Mouse (Mus musculus) adipocyte (in vitro differentiated cells): ENCODE results near the gene Etv4.
A peak's percentile ranks its signal among the peaks of the same experiment; 100 is the strongest.

Experiments used
- DNase-seq: peaks from one replicate; pipeline ENCODE4 v3.0.0-alpha.2; 2016; ENCODE audit warnings: low spot score

The Etv4 gene

GRCm38 (mm10) chr11:101785852-101786205 lies 658 bp upstream of the Etv4 start:
- DNase-seq, result no peak

- no peak for DNase-seq
These were observed 556 bp downstream of the Etv4 start for GRCm38 (mm10) chr11:101784488-101785142.

GRCm38 (mm10) chr11:101784072-101784471 lies 1.1 kb downstream of the Etv4 start:
- DNase-seq, result no peak

- no peak for DNase-seq
These were observed 1.6 kb downstream of the Etv4 start for GRCm38 (mm10) chr11:101783584-101783983.

GRCm38 (mm10) chr11:101783135-101783534 lies 2.0 kb downstream of the Etv4 start:
- no peak for DNase-seq

- no peak for DNase-seq
These were observed 8.3 kb downstream of the Etv4 start for GRCm38 (mm10) chr11:101776846-101777245.

- no peak for DNase-seq
These were observed 12.7 kb downstream of the Etv4 start for GRCm38 (mm10) chr11:101772449-101772848.

GRCm38 (mm10) chr11:101772027-101772426 lies 13.1 kb downstream of the Etv4 start:
- no peak for DNase-seq

GRCm38 (mm10) chr11:101770266-101770665 lies 14.9 kb downstream of the Etv4 start:
- no peak for DNase-seq

- DNase-seq, result no peak
These were observed 16.4 kb downstream of the Etv4 start for GRCm38 (mm10) chr11:101768721-101769120.

GRCm38 (mm10) chr11:101767326-101767725 lies 17.8 kb downstream of the Etv4 start:
- DNase-seq, result no peak

GRCm38 (mm10) chr11:101764546-101764945 lies 20.6 kb downstream of the Etv4 start:
- DNase-seq, result no peak

- peak; percentile 61 for DNase-seq
These were observed 21.4 kb downstream of the Etv4 start for GRCm38 (mm10) chr11:101763723-101764122.

- no peak for DNase-seq
These were observed 25.6 kb downstream of the Etv4 start for GRCm38 (mm10) chr11:101759530-101759929.

GRCm38 (mm10) chr11:101758431-101758830 lies 26.7 kb downstream of the Etv4 start:
- no peak for DNase-seq

GRCm38 (mm10) chr11:101757366-101757765 lies 27.8 kb downstream of the Etv4 start:
- DNase-seq, result no peak

GRCm38 (mm10) chr11:101756616-101757015 lies 28.6 kb downstream of the Etv4 start:
- peak; percentile 51 for DNase-seq

- DNase-seq, result no peak
These were observed 51.6 kb downstream of the Etv4 start for GRCm38 (mm10) chr11:101733596-101733995.

- peak; percentile 99 for DNase-seq
These were observed 52.4 kb downstream of the Etv4 start, which contains the start of gene Dhx8 for GRCm38 (mm10) chr11:101732518-101733440. TSS of gene Dhx8 (plus strand) at chr11:101732919.

GRCm38 (mm10) chr11:101729308-101729707 lies 55.9 kb downstream of the Etv4 start:
- DNase-seq, result no peak

GRCm38 (mm10) chr11:101726765-101727164 lies 58.4 kb downstream of the Etv4 start:
- no peak for DNase-seq

- no peak for DNase-seq
These were observed 60.1 kb downstream of the Etv4 start for GRCm38 (mm10) chr11:101725043-101725442.

GRCm38 (mm10) chr11:101719986-101720520 lies 65.1 kb downstream of the Etv4 start:
- DNase-seq, result no peak
